Mouse (Mus musculus): ENCODE measurements around the gene Phactr1. TPM values are rescaled to one million over a fixed set of nuclear protein-coding genes. Genes with fewer than 3 reads are reported as not detected.
A peak's percentile ranks its signal among the peaks of the same experiment; 100 is the strongest.
"Not testable (repeated sequence)": the region's sequence is repeated elsewhere in the genome, so short reads cannot be mapped to it uniquely, and the experiment has no call there.

Gene Phactr1
- total RNA-seq, 2 experiments from 2014 or later, result 7.2 to 7.4 TPM

DNA sequence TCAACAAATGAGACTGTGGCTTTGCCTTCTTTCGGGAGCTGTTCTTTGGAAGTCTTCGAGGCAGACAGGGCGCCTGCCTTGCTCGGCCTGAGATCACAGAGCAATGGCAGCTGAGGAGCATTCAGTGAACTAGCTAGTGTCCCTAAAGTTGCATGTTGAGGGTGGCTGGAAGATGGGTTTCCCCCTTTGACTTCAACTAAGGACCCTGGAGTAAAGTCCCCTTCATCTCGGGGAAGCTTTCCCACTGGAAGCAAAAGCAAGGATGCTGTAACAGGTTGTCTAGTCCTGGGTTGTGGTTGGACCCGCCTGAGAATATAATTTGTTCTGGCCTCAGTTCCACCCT, 235.4 kb downstream of the Phactr1 start:
- intact Hi-C loops (cut with DNase I), result no loop called here
- no peak for DNase-seq

DNA sequence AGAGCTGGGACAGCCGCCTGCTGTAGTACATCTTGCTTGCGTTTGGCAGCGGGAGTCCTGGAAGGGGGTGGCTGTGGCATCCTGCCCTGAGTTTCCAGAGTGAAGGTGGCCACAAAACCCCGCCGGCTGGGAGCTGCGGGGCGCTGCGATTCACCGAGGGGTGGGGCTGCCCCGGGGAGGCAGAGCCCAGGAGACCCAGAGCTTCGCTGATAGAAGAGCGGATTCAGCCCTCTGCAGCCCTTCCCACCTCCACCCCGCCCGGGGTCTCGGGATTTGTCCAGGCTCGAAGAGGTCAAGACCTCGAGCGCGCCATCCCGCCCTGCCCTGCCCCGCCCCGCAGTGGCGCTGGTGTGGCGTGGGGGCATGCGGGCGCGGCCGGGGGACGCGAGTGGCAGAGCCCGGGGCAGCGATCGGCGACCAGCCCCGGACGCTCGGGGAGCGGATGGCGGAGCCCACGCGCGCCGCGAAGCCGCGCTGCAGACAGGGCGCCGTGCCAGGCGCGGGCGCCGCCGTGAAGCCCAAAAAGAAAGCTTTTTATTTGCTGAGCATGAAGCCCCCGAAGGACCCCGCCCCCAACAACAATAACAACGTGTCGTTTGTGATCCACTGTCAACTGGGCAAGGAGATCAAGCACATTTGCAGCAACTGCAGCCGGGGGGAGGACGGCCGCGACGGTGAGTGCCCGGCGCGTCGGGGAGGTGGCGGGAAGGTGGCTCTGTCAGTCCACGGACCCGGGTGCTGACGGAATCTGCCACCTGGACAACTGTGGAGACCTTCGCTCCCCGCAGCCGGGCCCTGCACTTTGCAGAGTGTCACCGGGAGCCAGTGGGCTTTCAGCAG, 236.0 kb downstream of the Phactr1 start:
- intact Hi-C loops (cut with DNase I), result no loop called here
- DNase-seq, result peak; percentile 37 to 51

DNA sequence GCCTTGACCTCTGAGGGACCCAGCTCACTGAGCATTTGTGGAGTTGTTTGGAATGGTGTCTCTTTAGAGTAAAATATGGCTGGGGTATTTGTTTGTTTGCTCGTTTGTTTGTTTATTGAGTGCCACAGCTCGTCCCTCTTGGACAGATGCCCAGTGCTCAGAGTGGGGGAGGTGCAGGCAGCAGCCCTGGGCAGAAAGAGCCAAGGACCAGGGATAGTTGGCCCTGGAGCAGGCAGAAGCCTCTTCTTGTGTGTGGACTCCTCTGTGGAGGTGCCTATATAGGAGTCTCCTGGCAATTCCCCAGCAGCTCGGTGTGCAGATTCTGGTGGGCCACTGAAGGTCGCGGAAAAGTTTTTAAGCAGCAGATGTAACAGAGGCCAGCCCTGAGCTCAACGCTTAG, 236.8 kb downstream of the Phactr1 start:
- DNase-seq, result peak; percentile 33 to 54
- intact Hi-C loops (cut with DNase I), result no loop called here

DNA sequence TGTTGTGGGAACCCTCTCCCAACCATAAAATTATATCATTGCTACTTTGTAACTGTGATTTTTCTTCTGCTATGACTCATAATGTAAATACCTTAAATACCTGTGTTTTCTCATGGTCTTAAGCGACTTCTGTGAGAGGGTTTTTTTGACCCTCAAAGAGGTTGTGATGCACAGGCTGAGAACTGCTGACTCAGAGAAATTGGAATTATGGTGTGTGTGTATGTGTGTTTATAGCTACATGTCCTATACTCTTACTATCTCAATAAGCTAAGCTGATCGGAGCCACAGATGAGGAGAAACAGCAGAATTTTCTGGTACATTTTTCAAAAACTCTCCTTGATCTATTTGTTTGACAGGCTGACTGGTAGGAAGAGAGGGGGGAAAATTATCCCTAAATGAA, 239.6 kb downstream of the Phactr1 start:
- intact Hi-C loops (cut with DNase I), result no loop called here
- DNase-seq, result no peak

DNA sequence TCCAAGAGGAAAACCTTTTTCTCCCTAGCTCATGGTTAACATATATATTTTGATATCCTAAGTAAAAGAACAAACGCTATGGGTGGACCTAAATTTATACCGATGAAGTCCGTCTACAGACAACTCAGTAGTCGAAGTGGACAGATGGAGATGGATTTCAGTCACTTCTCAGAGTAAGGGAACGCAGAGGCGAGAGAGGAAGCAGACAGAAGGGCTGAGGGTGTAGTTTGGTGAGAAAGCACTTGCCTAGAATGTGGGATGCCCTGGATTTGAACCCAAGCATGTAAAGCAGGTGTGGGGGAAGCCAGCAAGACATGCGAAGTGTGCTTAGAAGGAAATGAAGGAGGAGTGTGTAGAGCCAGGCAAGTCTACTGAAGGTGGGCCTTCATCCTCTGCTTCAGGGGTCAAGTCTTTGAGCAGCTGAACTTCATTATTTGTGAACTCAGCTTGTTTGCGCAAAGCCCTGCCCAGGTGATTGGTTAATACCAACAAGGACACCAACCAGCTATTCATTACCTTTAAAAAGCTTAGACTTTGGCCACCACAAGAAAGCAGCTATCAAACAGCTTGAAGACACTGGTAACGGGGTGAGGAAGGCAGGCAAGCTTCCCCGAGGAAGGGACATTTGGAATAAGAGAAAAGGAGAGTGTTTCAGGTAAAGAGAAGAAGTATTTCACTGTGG, 241.5 kb downstream of the Phactr1 start:
- intact Hi-C loops (cut with DNase I), result no loop called here

DNA sequence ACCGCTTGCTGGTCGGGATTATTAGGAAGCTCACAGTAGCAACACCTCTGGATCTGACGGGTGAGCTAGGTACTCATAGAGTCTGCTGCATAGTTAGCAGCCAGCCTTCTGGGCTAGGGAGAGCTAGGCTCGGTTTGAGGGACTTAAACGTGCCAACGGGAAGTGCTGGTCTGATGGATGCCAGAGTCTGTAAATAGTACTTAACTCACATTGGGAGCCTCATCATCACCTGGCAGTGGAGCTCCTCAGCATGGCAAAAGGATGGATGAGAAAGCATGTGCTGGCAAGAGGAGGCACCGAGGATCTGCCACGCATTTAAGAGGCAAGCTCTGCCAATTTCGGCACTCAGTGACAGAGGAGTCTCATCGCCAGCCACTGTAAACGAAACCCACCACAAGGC, 247.4 kb downstream of the Phactr1 start:
- no peak for DNase-seq
- intact Hi-C loops (cut with DNase I), result no loop called here

More for the DNA sequence above, 241.5 kb downstream of the Phactr1 start:
- no peak for DNase-seq

DNA sequence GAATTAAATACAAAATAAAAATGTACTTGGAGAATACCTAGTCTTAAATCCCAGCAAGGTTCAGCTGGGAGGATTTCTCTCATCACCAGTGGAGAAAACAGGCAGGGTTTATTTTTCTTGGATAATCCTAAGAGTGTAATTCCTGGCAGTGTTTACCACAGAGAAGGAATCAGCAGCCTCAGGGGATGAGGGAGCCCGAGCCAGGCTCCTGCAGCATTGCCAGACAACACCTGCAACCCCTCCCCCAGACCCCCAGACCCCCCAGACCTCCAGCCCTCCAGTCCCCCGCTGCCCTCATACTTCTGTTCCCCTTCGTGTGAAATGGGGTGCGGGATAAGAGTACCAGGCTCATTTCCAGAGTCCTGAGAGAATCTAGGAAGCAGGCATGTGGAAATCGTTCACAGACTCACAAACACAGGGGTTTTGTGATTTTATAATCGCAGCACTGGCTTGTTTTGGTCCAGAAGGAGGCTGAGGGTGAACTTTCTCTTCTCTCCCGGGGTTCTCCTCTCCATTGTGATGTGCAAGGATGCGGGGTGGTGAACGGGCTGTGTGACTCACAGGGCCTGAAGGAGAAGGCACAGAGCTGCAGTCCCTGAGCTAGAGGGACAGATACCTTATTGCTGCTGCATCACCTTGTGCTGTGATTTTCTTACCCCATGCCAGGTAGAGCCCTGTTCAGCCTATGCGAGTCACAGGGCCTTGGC, 249.3 kb downstream of the Phactr1 start:
- intact Hi-C loops (cut with DNase I), result no loop called here
- DNase-seq, result no peak

DNA sequence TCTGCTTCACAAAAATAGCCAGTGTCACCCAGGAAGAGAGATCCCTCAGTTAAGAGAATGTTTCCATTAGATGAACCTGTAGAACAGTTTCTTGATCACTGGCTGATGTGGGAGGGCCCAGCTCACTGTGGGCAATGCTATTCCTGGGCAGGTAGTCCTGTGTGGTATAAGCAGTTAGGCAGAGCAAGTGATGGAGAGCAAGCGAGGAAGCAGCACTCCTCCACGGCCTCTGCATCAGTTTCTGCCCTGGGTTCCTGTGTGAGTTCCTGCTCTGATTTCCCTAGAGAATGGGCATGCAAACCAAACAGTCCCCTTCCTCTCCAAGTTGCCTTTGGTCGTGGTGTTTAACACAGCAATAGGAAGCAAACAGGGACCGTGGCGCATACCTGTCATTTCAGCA, 251.6 kb downstream of the Phactr1 start:
- intact Hi-C loops (cut with DNase I), result no loop called here
- DNase-seq, result no peak

DNA sequence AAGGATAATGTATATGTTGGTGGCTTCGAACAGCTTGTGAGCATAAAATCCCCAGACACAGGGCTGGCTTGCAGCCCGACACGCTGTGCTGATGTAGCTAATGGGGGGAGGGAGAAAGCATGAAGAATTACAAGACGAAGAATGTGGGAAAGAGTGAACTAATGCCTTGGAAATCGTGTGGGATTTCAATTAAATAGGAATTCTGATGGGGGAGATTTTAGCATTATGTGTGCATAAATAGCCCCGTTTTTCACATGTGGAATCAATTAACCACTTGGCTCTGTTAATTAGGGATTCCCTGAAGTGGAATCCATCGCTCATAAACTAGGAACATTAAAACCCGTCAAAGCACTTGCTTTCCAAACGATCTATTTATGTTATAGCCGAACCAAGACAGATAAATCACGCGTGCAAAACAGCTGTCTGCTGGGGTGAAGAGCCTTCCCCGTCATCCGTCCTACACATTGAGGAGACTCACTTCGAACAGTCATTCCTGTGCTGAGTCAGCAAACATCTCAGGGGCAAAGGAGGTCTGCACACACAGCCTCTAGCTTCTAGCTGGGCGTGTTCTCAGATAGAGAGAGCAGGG, 254.2 kb downstream of the Phactr1 start:
- DNase-seq, result no peak
- intact Hi-C loops (cut with DNase I), result no loop called here

DNA sequence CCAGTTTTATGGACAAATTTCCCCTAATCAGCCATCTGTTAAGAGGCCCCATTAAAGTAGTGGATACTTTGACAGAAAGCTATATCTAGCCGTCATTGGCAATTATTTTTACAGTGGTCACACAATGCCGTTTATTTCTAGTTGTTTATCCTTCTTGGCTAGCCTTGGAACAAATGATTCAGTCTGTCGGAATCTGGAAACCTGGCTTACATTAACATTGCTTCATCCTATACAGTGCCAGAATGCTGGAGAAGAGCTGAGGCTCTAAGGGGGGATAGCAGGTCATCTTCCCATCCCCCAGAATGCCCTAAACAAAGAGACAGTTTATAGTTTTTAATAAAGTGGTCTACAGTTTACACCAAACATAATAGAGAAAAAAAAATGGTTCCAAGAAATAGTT, 257.4 kb downstream of the Phactr1 start:
- DNase-seq, result no peak
- intact Hi-C loops (cut with DNase I), result no loop called here

DNA sequence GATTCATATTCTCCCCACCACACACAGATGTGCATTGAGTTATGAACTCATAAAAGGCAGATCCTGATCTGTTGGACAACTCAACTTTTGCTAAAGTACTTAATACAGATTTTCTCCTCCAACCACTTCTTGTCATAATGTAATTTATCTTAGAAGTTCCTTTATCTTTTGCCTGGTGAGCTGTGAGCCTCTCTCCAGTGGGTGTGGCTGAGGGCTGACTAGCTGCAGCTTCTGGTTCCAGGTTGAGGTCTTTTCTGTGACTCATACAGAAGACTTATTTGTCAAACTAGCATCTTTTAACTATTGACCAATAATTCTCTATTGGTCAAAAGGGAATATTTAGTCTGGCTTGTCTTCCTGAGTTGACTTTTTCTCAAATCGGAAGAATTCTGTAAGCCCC, 257.9 kb downstream of the Phactr1 start:
- intact Hi-C loops (cut with DNase I), result no loop called here
- no peak for DNase-seq

DNA sequence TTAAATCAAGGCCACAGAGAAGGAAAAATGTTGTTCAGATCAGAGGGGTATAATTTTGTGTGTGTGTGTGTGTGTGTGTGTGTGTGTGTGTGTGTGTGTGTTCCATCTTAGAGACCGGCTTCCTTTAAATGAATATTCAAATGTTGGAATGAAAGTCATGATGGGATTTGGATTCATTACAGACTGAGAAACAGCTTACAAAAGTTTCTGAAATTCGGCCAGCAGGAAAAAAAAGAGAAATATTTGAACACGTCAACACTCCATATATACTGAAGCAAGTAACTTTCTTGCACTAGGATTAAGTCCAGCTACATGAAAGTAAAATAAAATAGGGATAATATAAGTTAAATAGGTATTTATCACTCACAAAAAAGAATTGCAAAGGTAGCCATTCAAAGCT, 259.8 kb downstream of the Phactr1 start:
- DNase-seq, result no peak
- intact Hi-C loops (cut with DNase I), result no loop called here

DNA sequence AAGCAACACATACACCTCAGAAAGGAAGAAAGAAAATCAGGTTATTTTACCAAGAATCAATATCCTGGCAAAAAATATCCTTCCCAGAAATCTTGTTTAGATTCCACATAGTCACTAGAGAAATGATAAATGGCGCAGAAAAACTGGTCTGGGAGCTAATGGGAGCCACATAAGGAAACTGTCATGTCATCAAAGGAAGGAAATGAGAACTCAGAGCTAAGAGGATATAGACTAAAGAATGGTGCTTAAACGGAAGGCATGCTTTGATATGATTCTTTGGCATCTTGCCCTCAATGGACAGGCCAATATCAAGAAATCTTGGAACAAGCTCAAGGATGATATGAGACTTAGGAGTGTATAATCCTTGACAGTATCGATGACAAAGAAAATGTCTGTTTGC, 263.7 kb downstream of the Phactr1 start:
- no peak for DNase-seq
- intact Hi-C loops (cut with DNase I), result no loop called here

DNA sequence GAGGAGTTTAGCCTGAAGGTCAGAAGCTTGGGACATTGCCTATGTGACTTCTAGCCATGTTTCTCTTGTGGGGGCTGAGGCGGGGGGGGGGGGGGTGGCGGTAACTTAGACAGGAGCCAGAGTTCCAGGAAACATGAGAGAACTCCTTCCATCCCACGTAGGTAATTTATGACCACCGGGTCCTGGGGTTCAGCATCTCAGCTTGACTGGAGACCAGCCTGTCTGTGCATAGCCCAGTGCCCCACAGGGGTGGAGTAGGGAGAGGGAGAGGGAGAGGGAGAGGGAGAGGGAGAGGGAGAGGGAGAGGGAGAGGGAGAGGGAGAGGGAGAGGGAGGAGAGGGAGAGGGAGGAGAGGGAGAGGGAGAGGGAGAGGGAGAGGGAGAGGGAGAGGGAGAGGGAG, 264.8 kb downstream of the Phactr1 start:
- DNase-seq; intact Hi-C loops (cut with DNase I): not testable (repeated sequence)

DNA sequence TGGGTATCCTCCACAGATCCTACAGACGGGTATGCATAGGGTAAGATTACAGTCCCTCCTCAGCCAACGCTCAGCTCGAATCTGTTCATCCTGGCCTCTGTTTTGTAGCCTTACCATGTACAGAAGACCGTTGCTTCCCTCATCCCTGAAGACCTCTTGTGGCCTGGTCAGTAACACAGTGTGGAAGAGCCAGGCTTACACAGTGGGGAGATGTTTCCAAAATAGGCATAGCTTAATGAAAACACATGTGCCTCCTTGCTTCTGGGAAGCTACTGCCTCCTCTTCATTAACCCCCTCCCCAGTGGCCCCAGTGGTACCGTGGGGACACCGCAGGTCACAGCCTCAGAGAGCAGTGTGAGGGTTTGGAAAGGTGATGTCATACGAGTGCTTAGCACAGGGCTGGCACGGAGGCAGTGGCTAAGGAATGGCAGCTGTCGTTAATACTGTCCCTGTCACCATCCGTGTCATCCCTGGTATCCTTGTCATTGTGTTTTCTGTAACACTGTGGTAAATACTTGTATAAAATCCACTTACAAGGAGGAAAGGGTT, 268.4 kb downstream of the Phactr1 start:
- no peak for DNase-seq
- intact Hi-C loops (cut with DNase I), result no loop called here

DNA sequence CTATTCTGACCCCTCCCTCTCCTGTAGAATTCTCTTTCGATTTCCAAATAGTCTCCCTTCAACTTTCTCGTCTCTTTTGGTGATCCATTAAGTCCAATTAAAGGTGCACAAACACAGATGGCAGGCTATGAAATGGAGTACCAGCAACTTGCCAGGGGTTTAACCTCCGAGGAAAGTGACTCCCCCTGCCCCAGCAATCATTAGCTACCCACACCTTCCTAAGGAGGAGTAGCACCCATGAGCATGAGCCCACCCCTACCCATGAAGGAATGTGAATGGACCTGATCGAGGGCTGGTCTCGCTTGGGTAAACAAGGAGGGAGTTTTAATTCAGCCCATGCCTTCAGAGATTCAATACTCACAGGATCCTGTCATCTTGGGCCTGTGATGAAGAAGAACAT, 268.9 kb downstream of the Phactr1 start:
- DNase-seq, result no peak
- intact Hi-C loops (cut with DNase I), result no loop called here

DNA sequence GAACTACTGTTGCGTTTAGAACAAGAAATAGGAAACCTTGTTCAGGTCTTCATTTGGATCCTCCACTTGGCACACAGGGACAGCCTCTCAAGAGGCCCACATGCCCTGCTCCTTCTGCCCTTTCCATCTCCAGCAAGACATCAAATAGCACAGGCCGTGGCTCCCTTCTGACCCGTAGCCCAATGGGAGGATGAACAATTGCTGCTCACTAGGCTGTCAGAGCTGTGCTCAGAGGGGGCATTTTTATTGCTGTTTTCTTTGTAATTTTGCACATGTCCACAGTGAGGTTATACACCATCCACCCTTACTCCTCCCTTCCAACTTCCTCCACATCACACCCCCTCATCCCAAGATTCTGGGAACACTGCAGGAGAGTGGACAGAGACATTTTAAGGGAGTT, 269.6 kb downstream of the Phactr1 start:
- no peak for DNase-seq
- intact Hi-C loops (cut with DNase I), result no loop called here

DNA sequence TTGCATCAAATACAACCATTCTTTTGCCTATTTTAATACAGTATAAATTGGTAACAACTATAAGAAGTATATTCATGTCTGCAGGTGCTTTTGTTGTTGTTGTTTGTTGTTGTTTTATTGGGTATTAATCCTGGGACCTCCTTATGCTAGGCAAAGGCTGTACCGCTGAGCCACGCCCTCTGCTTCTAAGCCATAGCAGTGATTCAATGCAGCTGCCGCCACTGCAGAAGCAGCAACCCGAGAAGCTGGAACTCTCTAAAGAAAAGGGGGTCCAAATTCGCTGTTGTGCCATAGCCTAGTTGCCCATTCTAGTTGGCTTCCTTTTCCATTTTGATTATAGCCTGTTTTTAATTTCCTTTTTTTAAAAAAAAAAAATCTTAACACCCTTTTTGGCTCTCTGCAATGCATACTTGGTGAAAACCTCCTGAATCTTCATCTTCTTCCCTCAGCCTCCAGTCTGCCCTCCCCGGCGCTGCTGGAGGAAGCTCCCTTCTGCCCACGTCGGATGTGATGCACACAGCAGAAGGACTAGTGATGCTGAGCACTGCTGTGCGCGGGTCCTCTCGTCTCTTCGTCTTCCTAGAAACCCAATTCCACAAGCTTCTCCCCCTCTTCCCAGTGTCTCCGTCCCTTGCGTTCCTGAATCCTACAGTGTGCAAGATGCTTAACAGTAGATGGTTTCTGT, 271.8 kb downstream of the Phactr1 start:
- intact Hi-C loops (cut with DNase I), result no loop called here
- no peak for DNase-seq

DNA sequence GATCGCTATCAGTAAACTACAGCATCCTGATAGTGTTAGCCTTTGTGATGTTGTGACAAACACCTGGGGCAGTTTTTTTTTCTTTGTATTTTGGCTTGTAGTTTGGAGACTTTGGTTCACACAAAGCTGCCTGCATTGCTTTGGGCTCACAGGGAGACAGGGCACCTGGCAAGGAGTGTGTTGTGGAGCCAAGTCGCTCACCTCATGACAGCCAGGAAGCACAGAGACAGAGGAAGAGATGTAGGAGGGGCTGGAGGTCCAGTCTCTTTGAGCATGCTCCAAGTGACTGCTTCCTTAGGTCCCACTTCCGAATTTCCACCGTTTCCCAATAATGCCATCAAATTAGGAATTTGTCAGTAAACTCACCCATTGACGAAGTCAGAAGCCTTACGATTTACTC, 272.6 kb downstream of the Phactr1 start:
- intact Hi-C loops (cut with DNase I), result no loop called here
- no peak for DNase-seq

DNA sequence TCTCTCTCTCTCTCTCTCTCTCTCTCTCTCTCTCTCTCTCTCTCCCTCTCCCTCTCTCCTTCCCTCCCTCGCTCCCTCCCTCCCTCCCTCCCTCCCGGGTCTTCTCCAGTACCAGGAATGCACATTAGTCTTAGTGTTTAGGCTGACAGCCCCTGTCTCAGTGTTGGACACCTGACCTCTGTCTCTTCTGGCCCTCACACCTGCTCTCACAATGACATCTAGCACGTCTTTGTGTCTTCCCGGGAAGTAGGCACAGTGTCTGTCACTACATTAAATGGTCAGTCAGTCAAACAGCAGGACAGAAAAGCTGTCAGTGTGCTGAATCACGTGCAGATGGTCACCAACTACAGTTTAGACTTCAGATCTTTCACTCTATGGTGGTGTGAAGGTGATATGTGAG, 273.7 kb downstream of the Phactr1 start:
- no peak for DNase-seq
- intact Hi-C loops (cut with DNase I), result no loop called here
